Mouse (Mus musculus) embryonic facial prominence, embryonic 13.5 days (tissue): ENCODE results near the gene Asphd2. TPM values are rescaled to one million over a fixed set of nuclear protein-coding genes. Genes with fewer than 3 reads are reported as not detected.

Experiments
- ATAC-seq: fragments of 200-750 bp; cut with Nextera tagmentation; 2 replicates; pipeline ENCODE4 v1.8.0; 2017; ENCODE audit warnings: low read depth; ENCODE audit not compliant: insufficient number of reproducible peaks, insufficient read depth, low FRiP score, low TSS enrichment
- H3K27ac ChIP-seq: fragments of 300-500 bp; sonication (generic); 2 replicates; pipeline ENCODE4 v1.5.1; 2015; ENCODE audit warnings: moderate library complexity, mild to moderate bottlenecking, inconsistent platforms
- H3K27me3 ChIP-seq: fragments of 300-500 bp; sonication (generic); 2 replicates; pipeline ENCODE4 v1.6.1; 2015; ENCODE audit warnings: mild to moderate bottlenecking, inconsistent platforms
- H3K36me3 ChIP-seq: fragments of 300-500 bp; sonication (generic); 2 replicates; pipeline ENCODE4 v1.6.1; 2015; ENCODE audit warnings: mild to moderate bottlenecking, inconsistent platforms
- H3K4me1 ChIP-seq: fragments of 300-500 bp; sonication (generic); 2 replicates; pipeline ENCODE4 v1.6.1; 2015; ENCODE audit warnings: inconsistent platforms
- H3K4me2 ChIP-seq: fragments of 300-500 bp; sonication (generic); 2 replicates; pipeline ENCODE4 v1.6.1; 2015; ENCODE audit warnings: moderate library complexity, mild to moderate bottlenecking, inconsistent platforms
- H3K4me3 ChIP-seq: fragments of 300-500 bp; sonication (generic); 2 replicates; pipeline ENCODE4 v1.5.1; 2015; ENCODE audit warnings: mild to moderate bottlenecking, inconsistent platforms
- H3K9ac ChIP-seq: fragments of 300-500 bp; sonication (generic); 2 replicates; pipeline ENCODE4 v1.6.1; 2015; ENCODE audit warnings: mild to moderate bottlenecking, inconsistent platforms
- H3K9me3 ChIP-seq: fragments of 300-500 bp; sonication (generic); 2 replicates; pipeline ENCODE4 v1.6.1; 2016; ENCODE audit warnings: inconsistent platforms
- WGBS: fragments of 180-500 bp; shearing (Covaris S2); methylation state at CpG from one replicate; pipeline ENCODE4 v1.1.7; 2015; ENCODE audit warnings: mixed read lengths; 5-methylcytosine and 5-hydroxymethylcytosine counted together
- polyA plus RNA-seq: library from polyadenylated mRNA; unstranded; fragments of >200 nt; fragmentation: Nextera tagmentation; extraction: Ambion mirVana; gene quantifications from 2 replicates; pipeline ENCODE4 v1.2.1, GENCODE M21; 2015

Asphd2 gene
- polyA plus RNA-seq, 1 experiment from 2014 or later = 14.8 TPM

DNA sequence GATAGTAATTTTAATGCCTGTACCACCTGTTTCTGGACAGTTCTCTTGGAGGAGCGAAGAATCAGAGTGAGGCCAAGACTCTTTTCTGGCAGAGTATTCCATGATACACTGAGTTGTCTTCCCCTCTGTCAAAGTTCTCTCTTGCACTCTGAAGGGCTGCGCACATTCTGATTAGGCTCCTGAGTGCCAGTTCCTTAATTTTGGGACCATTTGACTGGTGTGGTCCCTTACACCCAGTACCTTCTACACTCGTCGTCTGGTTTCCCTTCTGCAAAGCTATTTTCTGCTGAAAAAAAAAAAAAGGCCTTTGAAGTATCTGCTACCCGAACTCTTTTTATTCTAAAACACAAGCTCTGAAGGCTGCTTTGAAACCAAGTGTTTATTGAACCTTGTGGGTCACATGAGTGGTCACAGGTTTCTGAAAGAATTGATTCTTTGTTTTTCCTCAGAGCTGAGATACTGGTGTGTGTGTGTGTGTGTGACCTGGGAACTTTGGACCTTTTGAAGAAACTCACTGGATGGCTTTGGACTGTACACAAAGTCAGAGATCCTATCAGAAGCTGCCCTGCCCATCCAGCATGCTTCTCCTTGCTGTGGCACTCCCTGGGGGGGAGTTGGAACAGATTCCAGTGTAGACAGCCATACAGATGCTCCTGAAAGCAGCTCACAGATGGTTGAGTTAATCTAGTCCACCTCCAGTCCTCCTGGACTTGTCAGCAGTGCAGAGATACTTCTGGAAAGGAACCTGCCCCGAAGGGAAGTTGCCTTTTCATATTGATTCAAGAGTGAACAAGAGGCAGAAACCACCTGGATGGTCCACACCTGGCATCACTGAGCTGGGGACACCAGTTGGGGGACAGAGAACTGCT, 50.3 kb downstream of the Asphd2 start:
- WGBS = 75% methylated on average over 6 of the region's 6 CpGs
- peak overlapping the region; percentile 96; the same call in 1 of the 2 replicates for H3K4me3 ChIP-seq
- no peaks in the 10 kb centered on the region for H3K9me3 ChIP-seq
- H3K27ac ChIP-seq = no peak overlapping the region
- peak overlapping the region; percentile 86 for H3K4me2 ChIP-seq
- H3K9ac ChIP-seq = peak overlapping the region; percentile 92; the same call in 1 of the 2 replicates
- no peaks in the 10 kb centered on the region for H3K27me3 ChIP-seq
- H3K4me1 ChIP-seq = peaks cover 38% of the 10 kb centered on the region
- peaks cover 56% of the 10 kb centered on the region for H3K36me3 ChIP-seq
- ATAC-seq = no peak

DNA sequence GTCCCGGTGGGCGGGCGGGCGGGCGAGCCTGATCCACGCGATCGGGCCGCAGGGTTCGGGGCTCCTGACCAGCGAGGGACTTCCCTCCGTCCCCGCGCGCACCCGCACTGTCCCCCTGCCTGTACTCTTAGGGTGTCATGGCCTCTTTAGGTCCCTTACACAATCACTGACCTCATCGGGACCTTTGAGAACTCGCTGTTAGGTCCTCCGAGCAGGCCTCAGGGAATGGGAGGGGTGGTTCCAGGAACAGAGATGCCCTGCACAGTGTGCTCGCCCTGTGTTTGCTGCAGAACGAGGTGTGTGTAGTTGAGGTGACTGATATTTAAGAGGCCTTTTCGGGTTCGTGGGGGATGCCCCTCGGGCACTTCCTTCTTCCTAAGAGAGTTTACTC, 51.5 kb downstream of the Asphd2 start:
- H3K27ac ChIP-seq = peak overlapping the region; percentile 33
- peak overlapping the region; percentile 86 for H3K4me2 ChIP-seq
- H3K4me3 ChIP-seq = peak overlapping the region; percentile 96
- peak overlapping the region; percentile 92 for H3K9ac ChIP-seq
- peaks cover 38% of the 10 kb centered on the region for H3K4me1 ChIP-seq
- H3K27me3 ChIP-seq = no peaks in the 10 kb centered on the region
- H3K36me3 ChIP-seq = peaks cover 59% of the 10 kb centered on the region
- H3K9me3 ChIP-seq = no peaks in the 10 kb centered on the region
- no peak for ATAC-seq
- WGBS = under 1% methylated on average over 24 of the region's 24 CpGs

DNA sequence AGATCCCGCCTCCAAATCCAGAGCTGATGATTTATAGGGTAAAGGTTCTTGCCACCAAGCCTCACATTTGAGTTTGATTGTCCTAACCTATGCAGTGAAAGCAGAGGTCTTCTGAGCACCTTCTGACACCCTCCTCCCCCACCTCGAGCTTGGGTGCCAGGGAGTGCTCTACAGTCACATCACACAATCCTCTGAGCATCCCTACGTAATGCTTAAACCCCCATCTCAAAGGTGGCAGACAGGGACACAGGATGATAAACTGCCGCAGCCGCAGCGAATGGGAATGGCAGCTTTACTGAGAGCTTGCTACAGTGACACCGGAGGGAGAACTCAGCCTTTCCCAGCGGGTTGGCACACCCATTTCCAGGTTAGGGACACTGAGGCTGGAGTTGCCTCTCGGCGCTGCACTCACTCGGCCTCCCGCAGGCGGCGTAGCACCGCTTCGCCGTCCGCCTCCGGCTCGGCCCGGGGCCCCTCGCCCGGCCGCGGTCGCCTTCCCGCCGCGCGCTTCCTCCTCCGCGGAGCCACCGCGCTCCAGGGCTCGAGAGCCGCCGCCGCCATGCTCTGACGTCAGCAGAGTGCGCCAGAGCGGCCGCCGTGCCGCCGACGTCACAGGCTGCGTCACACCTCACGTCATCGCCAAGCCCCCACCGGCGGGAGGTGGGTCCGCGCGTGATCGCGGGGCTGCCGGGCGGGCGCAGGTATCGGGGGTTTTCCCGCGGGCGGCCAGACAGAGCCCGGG, 52.0 kb downstream of the Asphd2 start, which contains the start of the genes Srrd and Hps4:
Gene Srrd, minus strand, starts transcription at position 578 of the 742 bp plus-strand sequence.
Gene Hps4, plus strand, starts transcription at position 621 of the 742 bp plus-strand sequence.
- H3K9me3 ChIP-seq = no peaks in the 10 kb centered on the region
- H3K9ac ChIP-seq = peak within 1 kb of the TSS; percentile 92
- 2% methylated on average over 57 of the region's 64 CpGs for WGBS
- peak within 1 kb of the TSS; percentile 86 for H3K4me2 ChIP-seq
- peaks cover 59% of the 10 kb centered on the region for H3K36me3 ChIP-seq
- ATAC-seq = no peak
- peak within 1 kb of the TSS; percentile 96 for H3K4me3 ChIP-seq
- H3K4me1 ChIP-seq = peaks cover 38% of the 10 kb centered on the region
- H3K27me3 ChIP-seq = no peaks in the 10 kb centered on the region
- peak within 1 kb of the TSS; percentile 48 for H3K27ac ChIP-seq

DNA sequence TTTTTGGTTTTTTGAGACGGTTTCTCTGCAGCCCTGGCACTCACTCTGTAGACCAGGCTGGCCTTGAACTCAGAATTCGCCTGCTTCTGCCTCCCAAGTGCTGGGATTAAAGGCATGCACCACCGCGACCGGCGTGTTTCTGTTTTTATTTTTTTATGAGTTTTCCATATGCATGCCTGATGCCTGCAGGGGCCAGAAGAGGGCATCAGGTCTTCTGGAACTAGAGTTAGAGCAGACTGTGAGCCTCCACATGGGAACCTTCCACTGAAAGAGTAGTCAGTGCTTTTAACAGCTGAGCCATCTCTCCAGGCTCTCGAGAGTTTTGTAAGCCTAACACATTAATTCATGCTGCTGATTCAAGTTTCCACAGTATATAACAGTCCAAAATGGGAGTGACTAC, 55.5 kb downstream of the Asphd2 start:
- H3K27me3 ChIP-seq = no peaks in the 10 kb centered on the region
- H3K9me3 ChIP-seq = no peaks in the 10 kb centered on the region
- H3K4me1 ChIP-seq = peaks cover 20% of the 10 kb centered on the region
- no peak for ATAC-seq
- H3K9ac ChIP-seq = no peak overlapping the region
- 68% methylated on average over 7 of the region's 7 CpGs for WGBS
- no peak overlapping the region for H3K4me2 ChIP-seq
- no peak overlapping the region for H3K27ac ChIP-seq
- H3K4me3 ChIP-seq = no peak overlapping the region
- H3K36me3 ChIP-seq = peaks cover 66% of the 10 kb centered on the region

- Histone ChIP-seq H3K27me3 (no peaks in the 10 kb centered on the region), H3K4me1 (peaks cover 6% of the 10 kb centered on the region), H3K4me2 (no peak overlapping the region), H3K27ac (no peak overlapping the region), H3K36me3 (peaks cover 88% of the 10 kb centered on the region), H3K4me3 (no peak overlapping the region), H3K9me3 (no peaks in the 10 kb centered on the region), H3K9ac (no peak overlapping the region)
- WGBS = 94% methylated on average over 22 of the region's 22 CpGs
- no peak for ATAC-seq
Observed at GRCm38 (mm10) chr5:112337004-112337403, 57.7 kb downstream of the Asphd2 start.

DNA sequence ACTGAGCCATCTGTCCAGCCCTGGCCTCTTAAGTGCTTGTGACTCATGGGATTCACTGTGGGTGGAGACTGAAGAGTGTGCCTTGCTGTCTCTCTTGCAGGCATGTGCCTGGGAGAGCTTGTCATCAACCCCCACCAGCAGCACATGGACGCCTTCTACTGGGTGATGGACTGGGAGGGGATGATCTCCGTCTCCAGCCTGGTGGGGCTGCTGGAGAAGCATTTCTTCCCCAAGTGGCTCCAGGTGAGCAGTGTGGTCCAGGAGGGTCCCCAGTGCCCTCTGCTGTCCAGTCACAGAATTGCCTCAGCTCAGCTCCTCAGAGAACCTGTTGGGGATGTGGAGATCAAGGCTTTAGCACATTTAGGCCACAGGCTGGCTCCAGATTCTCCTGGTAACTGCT, 59.2 kb downstream of the Asphd2 start:
- ATAC-seq = no peak
- no peaks in the 10 kb centered on the region for H3K9me3 ChIP-seq
- H3K4me1 ChIP-seq = no peaks in the 10 kb centered on the region
- 31% methylated on average over 2 of the region's 2 CpGs for WGBS
- no peak overlapping the region for H3K9ac ChIP-seq
- H3K27me3 ChIP-seq = no peaks in the 10 kb centered on the region
- H3K4me2 ChIP-seq = no peak overlapping the region
- H3K36me3 ChIP-seq = peaks cover 97% of the 10 kb centered on the region
- H3K27ac ChIP-seq = no peak overlapping the region
- no peak overlapping the region for H3K4me3 ChIP-seq

Other genes starting within 250 kb of the Asphd2 start
- gene Cryba4, start 142.3 kb downstream of the Asphd2 start, polyA plus RNA-seq = 1.0 and 1.9 TPM in 2 replicates
- 1.0 and 1.3 TPM in 2 replicates for gene Crybb1, start 139.1 kb downstream of the Asphd2 start, polyA plus RNA-seq
- 38.7 and 42.8 TPM in 2 replicates for gene Tpst2, start 118.2 kb downstream of the Asphd2 start, polyA plus RNA-seq
- 31.8 and 32.8 TPM in 2 replicates for gene Tfip11, start 68.5 kb downstream of the Asphd2 start, polyA plus RNA-seq
- 42.1 and 54.9 TPM in 2 replicates for gene Srrd, start 51.8 kb downstream of the Asphd2 start, polyA plus RNA-seq
- gene Hps4, start 51.8 kb downstream of the Asphd2 start, polyA plus RNA-seq = 42.4 and 42.9 TPM in 2 replicates
- gene Gm6583, start 38.8 kb downstream of the Asphd2 start, polyA plus RNA-seq = 0.18 and 0.34 TPM in 2 replicates
- 0.08 and 0.15 TPM in 2 replicates for gene Gm6588, start 54.6 kb upstream of the Asphd2 start, polyA plus RNA-seq
- gene Sez6l, start 182.3 kb upstream of the Asphd2 start, polyA plus RNA-seq = 2.0 and 2.1 TPM in 2 replicates